Comparison of ENCODE assay signal across 8 mouse cellular contexts in genomic region chrX:85919034-85919433, GRCm38 (mm10). TPM values are rescaled to one million over a fixed set of nuclear protein-coding genes. Genes with fewer than 3 reads are reported as not detected.
DNase-seq lines count a peak whose midpoint lies in the region; TF ChIP-seq lines count a peak whose summit lies in the region.

No protein-coding gene starts in this region.

- peak in 1 of 2 experiments; percentile 3 for DNase-seq in heart, adult 2 months
- no peak for DNase-seq in heart, embryonic 10.5 days (ENCODE audit: low spot score)
- DNase-seq in urinary bladder, postnatal 14 days (ENCODE audit: low spot score), result peak; percentile 10
- no peak for DNase-seq in urinary bladder, postnatal 36 days (ENCODE audit: low spot score in 2 of 2)
- DNase-seq in embryo, embryonic 11.5 days (ENCODE audit: low read depth, low spot score), result peak; percentile 7
- DNase-seq in layer of hippocampus, adult 9-10 months (ENCODE audit: low spot score), result peak; percentile 2
- peak; percentile 15 for DNase-seq in retina, embryonic 14.5 days (ENCODE audit: low spot score)
- no peak for DNase-seq in MN1 (ENCODE audit: low spot score)

- H3K9ac ChIP-seq in heart, adult 2 months (ENCODE audit: low read depth, low read length), result no peak overlapping the region

- H3K36me3 ChIP-seq in heart, adult 2 months (ENCODE audit: control insufficient read depth, insufficient read depth, low read length), result no peaks in the 10 kb centered on the region
- H3K36me3 ChIP-seq in heart, embryonic 10.5 days, result no peaks in the 10 kb centered on the region

- H3K9me3 ChIP-seq in heart, embryonic 10.5 days, result no peaks in the 10 kb centered on the region

- peak; percentile 67 for TF ChIP-seq CTCF in heart, adult 2 months (IDR thresholded peaks at IDR 0.05)

- H3K27ac ChIP-seq in heart, adult 2 months, result no peak overlapping the region
- no peak overlapping the region for H3K27ac ChIP-seq in heart, embryonic 10.5 days

- no peaks in the 10 kb centered on the region for H3K4me1 ChIP-seq in heart, adult 2 months (ENCODE audit: control insufficient read depth, insufficient read depth, low read length)
- no peaks in the 10 kb centered on the region for H3K4me1 ChIP-seq in heart, embryonic 10.5 days

- 37% methylated on average over 3 of the region's 3 CpGs for WGBS in heart, adult 2 months
- WGBS in heart, embryonic 10.5 days, result 31% methylated on average over 3 of the region's 3 CpGs

- no peaks in the 10 kb centered on the region for H3K79me2 ChIP-seq in heart, adult 2 months (replicated peaks; ENCODE audit: control insufficient read depth, insufficient read depth, low read length)

- no peak for TF ChIP-seq POLR2A in heart, adult 2 months (IDR thresholded peaks at IDR 0.05; ENCODE audit: insufficient read depth, low read depth, low read length)

- intact Hi-C loops in heart, adult 2 months (cut with DNase I), result loop anchor here (1.0 kb wide), 1 partner anchor 242 kb away; no protein-coding TSS in a partner anchor

- H3K4me3 ChIP-seq in heart, adult 2 months, result no peak overlapping the region
- H3K4me3 ChIP-seq in heart, embryonic 10.5 days, result no peak overlapping the region

- H3K27me3 ChIP-seq in heart, adult 2 months (ENCODE audit: control insufficient read depth, insufficient read depth, low read length), result no peaks in the 10 kb centered on the region
- H3K27me3 ChIP-seq in heart, embryonic 10.5 days (ENCODE audit: insufficient read depth, poor library complexity, severe bottlenecking), result no peaks in the 10 kb centered on the region

- no peak for TF ChIP-seq EP300 in heart, adult 2 months (IDR thresholded peaks at IDR 0.05; ENCODE audit: insufficient read depth, low read depth, low read length)

RNA-seq across cellular contexts. Expression of gene 5430427O19Rik, which starts 48.9 kb away (rescaled TPM):
- total RNA-seq in heart, adult 2 months (2021), result under 1 TPM; 0.20 to 0.23 TPM
- polyA plus RNA-seq in heart, adult 2 months (2012; rRNA removed), result 0.06 and 0.12 TPM in 2 replicates
- 0.07 and 0.11 TPM in 2 replicates for polyA plus RNA-seq in heart, embryonic 10.5 days (2016; fragmentation: Nextera tagmentation; extraction: Ambion mirVana)

Comparison
In these comparisons a context has a peak if more than half of its experiments do, and no peak if none do; other contexts are left out.
1. DNase-seq: peak in urinary bladder, postnatal 14 days (single experiment), embryo, embryonic 11.5 days (single experiment), layer of hippocampus, adult 9-10 months (single experiment) and retina, embryonic 14.5 days (single experiment); none in heart, embryonic 10.5 days (single experiment), urinary bladder, postnatal 36 days (0 of 2) and MN1 (single experiment).